Mouse (Mus musculus): Measurements from ENCODE around the gene Adam11.

GRCm38 (mm10) chr11:102739278-102739966 is 21.8 kb upstream of the Adam11 start:
- no peak for TF ChIP-seq POLR2A (IDR thresholded peaks at IDR 0.05; ENCODE audit: extremely low read depth, insufficient read depth, low read length)
- peak; percentile 68 for TF ChIP-seq CTCF (IDR thresholded peaks at IDR 0.05; ENCODE audit: low read depth, low read length)

Measured in liver, adult 2 months (tissue).